Mouse (Mus musculus) adrenal gland, adult 8-10 months (tissue): Measurements from ENCODE around the gene Lmln. TPM values are rescaled to one million over a fixed set of nuclear protein-coding genes. Genes with fewer than 3 reads are reported as not detected.
"Not testable (repeated sequence)": the region's sequence is repeated elsewhere in the genome, so short reads cannot be mapped to it uniquely, and the experiment has no call there.

Source experiments
- DNase-seq: peaks from one replicate; pipeline ENCODE4 v3.0.0; 2022
- total RNA-seq, 4 experiments: library from RNA; stranded (reverse); gene quantifications; 2 replicates each; pipeline ENCODE4 v1.2.4; 2022

The Lmln gene
- total RNA-seq, 4 experiments from 2014 or later: 11.7 to 39.2 (median 25.1) TPM

GRCm38 (mm10) chr16:33141758-33142280, 79.5 kb downstream of the Lmln start:
- DNase-seq: no peak

GRCm38 (mm10) chr16:33143452-33143851, 81.1 kb downstream of the Lmln start:
- no peak for DNase-seq

GRCm38 (mm10) chr16:33146185-33146584, 83.9 kb downstream of the Lmln start:
- DNase-seq: no peak

GRCm38 (mm10) chr16:33148135-33148534, 85.8 kb downstream of the Lmln start:
- no peak for DNase-seq

- not testable (repeated sequence) for DNase-seq
Measured at GRCm38 (mm10) chr16:33150875-33151274, 88.6 kb downstream of the Lmln start.

GRCm38 (mm10) chr16:33151558-33151957, 89.2 kb downstream of the Lmln start:
- DNase-seq: no peak

GRCm38 (mm10) chr16:33154992-33155391, 92.7 kb downstream of the Lmln start:
- DNase-seq: no peak

GRCm38 (mm10) chr16:33158006-33158405, 95.7 kb downstream of the Lmln start:
- no peak for DNase-seq

GRCm38 (mm10) chr16:33158590-33159071, 96.3 kb downstream of the Lmln start:
- no peak for DNase-seq

- DNase-seq: no peak
Measured at GRCm38 (mm10) chr16:33159363-33159762, 97.0 kb downstream of the Lmln start.

GRCm38 (mm10) chr16:33163330-33164090, 101.2 kb downstream of the Lmln start:
- DNase-seq: peak; percentile 86

- not testable (repeated sequence) for DNase-seq
Measured at GRCm38 (mm10) chr16:33166284-33166683, 104.0 kb downstream of the Lmln start.

GRCm38 (mm10) chr16:33167537-33167936, 105.2 kb downstream of the Lmln start:
- no peak for DNase-seq

- no peak for DNase-seq
Measured at GRCm38 (mm10) chr16:33169471-33170034, 107.2 kb downstream of the Lmln start.

- no peak for DNase-seq
Measured at GRCm38 (mm10) chr16:33170716-33171587, 108.6 kb downstream of the Lmln start.

GRCm38 (mm10) chr16:33171800-33172199, 109.5 kb downstream of the Lmln start:
- DNase-seq: no peak

- peak; percentile 34 for DNase-seq
Measured at GRCm38 (mm10) chr16:33173151-33173550, 110.8 kb downstream of the Lmln start.

- DNase-seq: no peak
Measured at GRCm38 (mm10) chr16:33174695-33175094, 112.4 kb downstream of the Lmln start.

- not testable (repeated sequence) for DNase-seq
Measured at GRCm38 (mm10) chr16:33176831-33177230, 114.5 kb downstream of the Lmln start.
